Mouse (Mus musculus) spleen, postnatal 36 days (tissue): ENCODE data around the gene Plekha5.
A peak's percentile ranks its signal among the peaks of the same experiment; 100 is the strongest.

Experiments
- DNase-seq, 2 experiments: peaks; one replicate each; pipeline ENCODE4 v3.0.0; 2022; ENCODE audit warnings: low spot score in 2 of 2, mixed read lengths in 1 of 2

Plekha5 gene

DNA sequence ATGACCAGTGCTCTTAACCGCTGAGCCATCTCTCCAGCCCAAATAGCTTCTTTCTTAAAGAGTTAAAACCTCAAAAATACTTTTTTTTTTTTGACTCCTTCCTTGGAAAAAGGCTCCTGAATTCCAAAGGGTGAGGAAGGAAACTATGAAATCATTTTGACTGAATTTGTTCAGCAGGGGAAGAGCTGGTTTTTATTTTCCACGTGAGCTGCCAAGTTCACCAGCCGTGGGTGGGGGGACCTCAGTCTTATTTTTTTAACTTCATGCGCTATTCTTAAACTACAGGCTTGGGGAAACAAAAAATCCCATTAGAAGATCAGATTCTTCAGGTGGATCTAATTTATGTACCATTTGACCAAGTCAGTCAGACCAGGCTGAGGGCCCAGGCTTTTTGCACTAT lies 187.4 kb downstream of the Plekha5 start:
- no peak for DNase-seq

GRCm38 (mm10) chr6:140611893-140612473 lies 188.1 kb downstream of the Plekha5 start:
- no peak for DNase-seq

DNA sequence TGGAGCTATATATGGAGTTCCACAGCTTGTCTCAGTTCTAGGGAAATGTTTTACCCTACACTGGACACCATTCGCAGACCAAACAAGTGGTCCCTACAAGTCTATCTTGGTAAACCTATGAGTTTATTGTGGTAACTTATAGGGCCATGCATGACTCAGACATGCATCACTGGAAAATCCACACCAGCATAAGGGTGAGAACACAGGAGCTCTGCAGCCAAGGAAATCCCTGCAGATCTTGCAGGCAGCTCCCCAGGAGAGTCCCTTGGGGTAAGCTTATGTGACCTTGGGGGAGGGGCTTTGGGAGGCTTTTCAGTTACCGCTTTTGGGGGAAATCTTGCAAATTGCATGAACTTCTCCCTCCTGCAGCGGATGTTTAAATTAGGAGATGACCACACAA lies 190.0 kb downstream of the Plekha5 start:
- no peak for DNase-seq

DNA sequence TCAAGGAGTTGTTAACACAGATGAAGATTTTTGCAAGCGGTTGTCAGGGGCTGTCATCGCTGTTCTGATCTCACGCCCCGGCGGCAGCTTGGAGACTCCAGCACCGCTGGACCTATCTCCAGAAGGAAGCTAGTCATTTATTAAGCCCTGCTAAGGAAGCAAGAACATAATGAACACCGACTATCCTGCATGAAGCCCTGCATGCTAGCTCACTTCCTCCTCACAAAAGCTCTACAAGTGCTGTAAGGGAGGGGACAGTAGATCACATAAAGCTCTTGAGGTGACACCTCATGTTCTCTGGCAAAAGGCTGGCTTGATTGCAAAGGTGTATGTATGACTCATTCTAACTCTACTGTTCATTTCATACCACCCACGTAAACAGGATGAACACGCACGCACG lies 190.9 kb downstream of the Plekha5 start:
- DNase-seq, result peak in 1 of 2 experiments; percentile 2

- DNase-seq, result no peak
These were observed 196.9 kb downstream of the Plekha5 start for GRCm38 (mm10) chr6:140620531-140621349.

DNA sequence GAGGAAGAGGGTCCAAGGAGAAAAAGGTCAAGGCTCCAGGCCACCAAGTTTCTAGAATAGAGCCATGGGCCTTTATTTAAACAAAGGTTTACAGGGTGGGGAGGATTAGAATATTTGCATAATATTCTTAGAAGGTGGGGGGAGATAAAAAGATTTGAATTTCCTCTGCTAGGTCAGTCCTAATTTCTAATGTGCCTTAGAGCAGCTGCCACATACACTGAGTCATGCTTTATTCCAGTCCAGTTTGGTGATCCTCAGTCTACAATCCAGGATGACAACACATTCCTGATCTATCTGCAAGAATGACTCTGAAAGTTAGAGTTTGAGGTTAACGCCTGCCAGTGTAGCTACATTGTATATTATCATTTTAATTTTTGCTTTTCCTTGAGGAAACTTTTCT lies 197.8 kb downstream of the Plekha5 start:
- no peak for DNase-seq

DNA sequence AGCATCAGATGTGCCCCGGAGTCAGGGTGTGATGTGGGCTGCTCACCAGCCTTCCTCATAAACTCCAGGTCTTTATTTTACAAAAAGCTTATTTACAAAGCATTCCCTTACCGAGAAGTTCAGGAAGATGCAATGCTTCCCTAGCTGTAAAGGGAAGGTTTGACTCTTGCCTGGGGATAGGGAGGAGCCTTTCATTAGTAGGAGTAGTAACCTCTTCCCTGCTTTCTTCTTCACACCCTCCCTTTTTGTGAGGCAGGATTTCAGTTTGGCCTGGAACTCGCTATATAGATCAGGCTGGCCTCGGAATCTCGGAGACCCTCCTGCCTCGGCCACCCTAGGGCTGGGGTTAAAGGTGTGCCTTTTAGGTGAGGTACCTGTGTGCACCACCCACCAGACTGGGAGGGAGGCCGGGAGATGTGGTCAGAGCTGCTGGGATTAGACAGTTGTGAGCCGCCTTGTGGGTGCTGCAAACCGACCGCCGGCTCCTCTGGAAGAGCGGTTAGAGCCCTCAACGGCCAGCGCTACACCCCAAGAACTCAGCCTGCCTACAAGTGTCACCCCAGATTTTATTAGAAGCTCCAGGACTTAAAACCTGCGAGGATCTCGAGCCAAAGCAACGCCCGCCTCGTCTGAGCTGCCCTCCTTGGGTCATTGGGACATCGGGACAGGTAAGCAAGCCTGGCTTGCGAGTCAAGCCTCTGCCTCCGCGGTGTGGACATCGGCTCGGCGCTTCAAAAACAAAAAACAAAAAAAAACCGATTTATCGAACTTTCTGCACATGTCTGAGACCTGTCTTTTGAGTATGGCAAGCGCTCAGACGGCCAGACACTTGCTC lies 198.8 kb downstream of the Plekha5 start, which contains the start of gene Aebp2:
Aebp2 (plus strand) TSS at position 273 of the 835 bp plus-strand sequence.
- no peak for DNase-seq

DNA sequence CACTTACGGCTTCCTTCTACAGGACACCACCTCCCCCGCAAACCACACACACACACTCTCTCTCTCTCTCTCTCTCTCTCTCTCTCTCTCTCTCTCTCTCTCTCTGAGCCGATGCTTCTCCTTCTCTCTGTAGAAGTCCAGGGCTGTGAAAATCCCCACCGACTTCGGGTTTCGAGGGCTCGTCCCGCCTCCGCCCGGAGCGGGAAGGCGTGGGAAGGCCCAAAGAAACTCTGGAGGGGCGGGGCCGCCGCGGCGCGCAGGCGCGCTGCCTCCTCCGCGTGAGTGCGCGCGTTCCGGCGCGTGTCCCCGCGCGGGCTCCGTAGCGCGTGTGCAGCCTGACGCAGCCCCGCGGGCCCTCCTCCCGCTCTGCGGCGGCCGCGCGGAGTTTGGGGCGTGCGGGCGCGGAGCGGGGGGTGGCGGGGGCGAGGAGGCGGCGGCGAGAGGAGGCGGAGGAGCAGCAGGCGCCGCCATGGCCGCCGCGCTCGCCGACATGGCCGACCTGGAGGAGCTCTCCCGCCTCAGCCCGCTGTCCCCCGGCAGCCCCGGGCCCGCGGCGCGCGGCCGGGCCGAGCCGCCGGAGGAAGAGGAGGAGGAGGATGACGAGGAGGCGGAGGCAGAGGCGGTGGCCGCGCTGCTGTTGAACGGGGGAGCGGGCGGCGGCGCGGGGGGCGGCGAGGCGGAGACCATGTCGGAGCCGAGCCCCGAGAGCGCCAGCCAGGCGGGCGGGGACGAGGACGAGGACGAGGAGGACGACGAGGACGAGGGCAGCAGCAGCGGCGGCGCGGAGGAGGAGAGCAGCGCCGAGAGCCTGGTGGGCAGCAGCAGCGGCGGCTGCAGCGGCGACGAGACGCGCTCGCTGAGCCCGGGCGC lies 199.6 kb downstream of the Plekha5 start:
- DNase-seq, result peak; percentile 91 to 94

- peak; percentile 28 to 29 for DNase-seq
These were observed 200.5 kb downstream of the Plekha5 start for GRCm38 (mm10) chr6:140624096-140625051.

- DNase-seq, result no peak
These were observed 205.5 kb downstream of the Plekha5 start for GRCm38 (mm10) chr6:140629176-140629859.

DNA sequence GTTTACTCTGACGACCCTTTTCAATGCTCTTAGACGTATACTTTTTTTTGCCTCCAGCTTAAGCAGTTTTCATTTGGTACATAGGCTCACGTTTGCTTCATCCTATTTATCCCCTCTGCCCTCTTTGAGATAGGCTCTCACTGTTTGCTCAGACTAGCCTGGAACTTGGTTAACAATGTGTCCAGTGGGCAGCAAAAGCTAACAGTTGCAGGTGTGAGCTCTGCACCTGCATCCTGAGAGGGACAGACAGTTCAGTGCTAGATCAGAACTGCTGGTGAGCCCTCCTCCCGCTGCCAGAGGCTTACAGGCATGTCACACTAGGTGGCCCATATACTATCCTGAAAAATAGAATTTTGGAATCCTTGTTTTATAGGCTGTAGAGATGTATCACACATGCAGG lies 206.5 kb downstream of the Plekha5 start:
- DNase-seq, result no peak

DNA sequence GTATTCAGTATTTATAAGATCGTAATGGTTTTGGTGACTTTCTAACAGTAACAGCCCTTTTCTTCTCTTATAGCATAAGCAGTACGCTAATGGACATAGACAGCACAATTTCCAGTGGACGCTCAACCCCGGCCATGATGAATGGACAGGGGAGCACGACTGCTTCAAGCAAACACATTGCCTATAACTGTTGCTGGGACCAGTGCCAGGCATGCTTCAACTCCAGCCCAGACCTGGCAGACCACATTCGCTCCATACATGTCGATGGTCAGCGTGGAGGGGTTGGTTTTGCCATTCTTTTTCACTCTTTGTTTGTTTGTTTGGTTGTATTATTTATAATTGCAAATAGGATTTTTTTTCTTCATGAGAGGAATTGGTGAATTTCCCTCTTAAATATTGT lies 209.8 kb downstream of the Plekha5 start:
- no peak for DNase-seq

- DNase-seq, result no peak
These were observed 212.4 kb downstream of the Plekha5 start for GRCm38 (mm10) chr6:140636290-140636689.

DNA sequence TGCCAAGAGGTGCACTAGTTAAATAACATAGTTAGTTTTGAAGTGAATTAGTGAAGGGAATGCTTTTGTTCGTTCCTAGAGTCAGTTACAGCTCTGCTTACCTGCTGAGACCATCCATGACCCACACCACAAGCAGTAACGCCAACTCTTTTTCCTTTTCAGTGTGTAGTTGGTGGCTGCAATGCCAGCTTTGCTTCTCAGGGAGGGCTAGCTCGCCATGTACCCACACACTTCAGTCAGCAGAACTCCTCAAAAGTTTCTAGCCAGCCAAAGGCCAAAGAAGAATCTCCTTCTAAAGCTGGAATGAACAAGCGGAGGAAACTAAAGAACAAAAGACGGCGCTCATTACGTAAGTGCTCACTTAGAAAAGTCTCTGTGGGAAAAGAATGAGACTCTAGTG lies 218.2 kb downstream of the Plekha5 start:
- DNase-seq, result no peak

DNA sequence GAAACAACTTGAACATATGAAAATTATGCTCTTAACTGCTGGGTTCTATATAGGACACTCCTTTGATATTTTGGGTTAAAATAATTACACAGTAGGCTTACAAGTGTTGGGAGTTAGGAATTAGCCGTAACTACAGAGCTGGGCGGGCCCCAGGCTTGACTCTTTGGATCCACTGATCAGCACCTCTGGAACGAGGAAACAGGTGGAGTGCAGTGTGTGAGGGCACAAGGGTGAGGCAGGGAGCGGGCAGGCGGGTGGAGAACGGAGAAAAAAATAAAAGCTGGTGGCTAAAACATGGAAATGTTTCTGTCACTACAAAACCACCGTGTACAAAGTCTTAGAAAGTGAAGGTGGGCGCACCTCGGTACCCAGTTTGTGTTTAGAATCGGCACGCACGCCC lies 218.8 kb downstream of the Plekha5 start:
- no peak for DNase-seq

DNA sequence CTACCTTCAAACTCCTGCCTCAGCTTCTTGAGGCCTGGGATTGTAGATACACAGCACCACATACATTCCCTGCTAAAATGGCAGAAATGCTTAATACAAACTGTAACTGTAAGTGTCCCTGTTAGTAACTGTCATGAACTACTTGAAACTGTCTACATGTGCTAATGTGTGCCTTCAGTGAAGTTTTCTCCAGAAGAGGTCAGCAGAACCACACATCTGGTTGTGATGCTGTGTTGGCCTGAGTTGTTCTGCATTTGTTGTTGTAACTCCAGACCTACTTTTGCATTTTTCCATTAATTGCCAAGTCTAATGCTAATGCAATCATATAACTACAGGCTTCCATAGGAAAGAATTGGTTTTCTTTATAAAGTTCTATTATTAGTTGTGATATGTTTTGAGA lies 222.1 kb downstream of the Plekha5 start:
- DNase-seq, result no peak
